ENCODE assay signal across 8 mouse cellular contexts in genomic region chr1:23255925-23256629, GRCm38 (mm10).
A peak's percentile ranks its signal among the peaks of the same experiment; 100 is the strongest.
DNase-seq lines count a peak whose midpoint lies in the region; ATAC-seq and TF ChIP-seq lines count a peak whose summit lies in the region.

No protein-coding gene starts in this region.

- peak; percentile 82; the same call in 1 of the 2 replicates for TF ChIP-seq EP300 in heart, adult 2 months (IDR thresholded peaks at IDR 0.05; ENCODE audit: insufficient read depth, low read depth, low read length)

- TF ChIP-seq CTCF in bone marrow macrophage, adult 2 months (IDR thresholded peaks at IDR 0.05; ENCODE audit: low read depth, low read length), result no peak
- 0 out of 2 replicates have a peak, but pooled peaks have one; percentile 4 for TF ChIP-seq CTCF in heart, adult 2 months (IDR thresholded peaks at IDR 0.05)
- TF ChIP-seq CTCF in kidney, adult 2 months (conservative IDR thresholded peaks at IDR 0.05; ENCODE audit: insufficient read depth, insufficient read length, low read depth, low read length), result no peak

- peak; percentile 99 for ATAC-seq in embryonic facial prominence, embryonic 15.5 days (ENCODE audit: insufficient number of reproducible peaks, low FRiP score, low TSS enrichment, low read depth)
- peak; percentile 100 for ATAC-seq in limb, embryonic 11.5 days (ENCODE audit: insufficient number of reproducible peaks, low FRiP score, low TSS enrichment, low read depth)
- ATAC-seq in midbrain, embryonic 14.5 days (ENCODE audit: low FRiP score, low TSS enrichment), result peak; percentile 98

- H3K4me1 ChIP-seq in bone marrow macrophage, adult 2 months (ENCODE audit: control insufficient read depth, insufficient read depth, low read length), result peaks cover 10% of the 10 kb centered on the region
- H3K4me1 ChIP-seq in embryonic facial prominence, embryonic 15.5 days, result peaks cover 8% of the 10 kb centered on the region
- peaks cover 11% of the 10 kb centered on the region for H3K4me1 ChIP-seq in heart, adult 2 months (ENCODE audit: control insufficient read depth, insufficient read depth, low read length)
- peaks cover 21% of the 10 kb centered on the region for H3K4me1 ChIP-seq in kidney, adult 2 months (ENCODE audit: control insufficient read depth, insufficient read depth, low read length)
- H3K4me1 ChIP-seq in limb, embryonic 11.5 days (ENCODE audit: control insufficient read depth, insufficient read depth, low read length), result peaks cover 3% of the 10 kb centered on the region; the same call in 1 of the 2 replicates
- peaks cover 14% of the 10 kb centered on the region for H3K4me1 ChIP-seq in midbrain, embryonic 14.5 days (ENCODE audit: control insufficient read depth, insufficient read depth, low read length)

- intact Hi-C loops in heart, adult 2 months (cut with DNase I), result loop anchor here (2.0 to 5.0 kb wide), 4 partner anchors 15 to 126 kb away; no protein-coding TSS in a partner anchor

- H3K79me2 ChIP-seq in heart, adult 2 months (replicated peaks; ENCODE audit: control insufficient read depth, insufficient read depth, low read length), result 0 out of 2 replicates have a peak, but pooled peaks cover 1% of the 10 kb centered on the region

- H3K9ac ChIP-seq in embryonic facial prominence, embryonic 15.5 days, result peak overlapping the region; percentile 64
- H3K9ac ChIP-seq in heart, adult 2 months (ENCODE audit: low read depth, low read length), result peak overlapping the region; percentile 99
- peak overlapping the region; percentile 78 for H3K9ac ChIP-seq in limb, embryonic 11.5 days (ENCODE audit: low read length)
- H3K9ac ChIP-seq in midbrain, embryonic 14.5 days (replicated peaks; ENCODE audit: low read length), result peak overlapping the region; percentile 76

- no peaks in the 10 kb centered on the region for H3K36me3 ChIP-seq in embryonic facial prominence, embryonic 15.5 days
- H3K36me3 ChIP-seq in heart, adult 2 months (ENCODE audit: control insufficient read depth, insufficient read depth, low read length), result peaks cover 22% of the 10 kb centered on the region
- H3K36me3 ChIP-seq in kidney, adult 2 months (ENCODE audit: control insufficient read depth, insufficient read depth, low read length), result no peaks in the 10 kb centered on the region
- H3K36me3 ChIP-seq in limb, embryonic 11.5 days (ENCODE audit: control insufficient read depth, insufficient read depth, low read length), result no peaks in the 10 kb centered on the region
- no peaks in the 10 kb centered on the region for H3K36me3 ChIP-seq in midbrain, embryonic 14.5 days (ENCODE audit: control insufficient read depth, insufficient read depth, low read length)

- under 1% methylated on average over 74 of the region's 80 CpGs for WGBS in embryonic facial prominence, embryonic 15.5 days
- under 1% methylated on average over 74 of the region's 80 CpGs for WGBS in heart, adult 2 months
- under 1% methylated on average over 67 of the region's 80 CpGs for WGBS in kidney, adult 2 months
- under 1% methylated on average over 51 of the region's 80 CpGs for WGBS in limb, embryonic 11.5 days
- under 1% methylated on average over 68 of the region's 80 CpGs for WGBS in midbrain, embryonic 14.5 days

- peak; percentile 97 for DNase-seq in 3T3-L1 (ENCODE audit: low read depth, low spot score)
- peak; percentile 96 to 98 for DNase-seq in heart, adult 2 months
- peak; percentile 98 for DNase-seq in kidney, adult 2 months
- peak; percentile 96 for DNase-seq in limb, embryonic 11.5 days (ENCODE audit: low spot score)
- DNase-seq in midbrain, embryonic 14.5 days, result peak; percentile 99
- peak; percentile 90 for DNase-seq in spleen, adult 12 weeks (ENCODE audit: low spot score)

- H3K27ac ChIP-seq in bone marrow macrophage, adult 2 months (ENCODE audit: insufficient read depth, low read depth, low read length), result peak overlapping the region; percentile 55
- peak overlapping the region; percentile 93 for H3K27ac ChIP-seq in embryonic facial prominence, embryonic 15.5 days (replicated peaks)
- H3K27ac ChIP-seq in heart, adult 2 months, result peak overlapping the region; percentile 96
- H3K27ac ChIP-seq in kidney, adult 2 months (ENCODE audit: insufficient read depth, low read depth, low read length), result peak overlapping the region; percentile 95
- peak overlapping the region; percentile 42; the same call in 1 of the 2 replicates for H3K27ac ChIP-seq in limb, embryonic 11.5 days (replicated peaks; ENCODE audit: low read depth, low read length)
- H3K27ac ChIP-seq in midbrain, embryonic 14.5 days (replicated peaks; ENCODE audit: low read depth, low read length), result peak overlapping the region; percentile 92

- TF ChIP-seq POLR2A in bone marrow macrophage, adult 2 months (IDR thresholded peaks at IDR 0.05; ENCODE audit: borderline replicate concordance, low read depth, low read length), result no peak
- TF ChIP-seq POLR2A in heart, adult 2 months (IDR thresholded peaks at IDR 0.05; ENCODE audit: insufficient read depth, low read depth, low read length), result peak; percentile 94
- peak; percentile 82 for TF ChIP-seq POLR2A in kidney, adult 2 months (IDR thresholded peaks at IDR 0.05; ENCODE audit: low read depth, low read length)

- peak overlapping the region; percentile 94 for H3K4me3 ChIP-seq in bone marrow macrophage, adult 2 months (ENCODE audit: insufficient read depth, low read length)
- peak overlapping the region; percentile 67 for H3K4me3 ChIP-seq in embryonic facial prominence, embryonic 15.5 days (replicated peaks)
- peak overlapping the region; percentile 84 for H3K4me3 ChIP-seq in heart, adult 2 months
- H3K4me3 ChIP-seq in kidney, adult 2 months (ENCODE audit: insufficient read depth, low read depth, low read length), result peak overlapping the region; percentile 84
- peak overlapping the region; percentile 64 for H3K4me3 ChIP-seq in limb, embryonic 11.5 days (ENCODE audit: low read depth, low read length)
- peak overlapping the region; percentile 74 for H3K4me3 ChIP-seq in midbrain, embryonic 14.5 days (replicated peaks; ENCODE audit: low read depth, low read length)

- H3K27me3 ChIP-seq in embryonic facial prominence, embryonic 15.5 days, result no peaks in the 10 kb centered on the region
- H3K27me3 ChIP-seq in heart, adult 2 months (ENCODE audit: control insufficient read depth, insufficient read depth, low read length), result no peaks in the 10 kb centered on the region
- no peaks in the 10 kb centered on the region for H3K27me3 ChIP-seq in kidney, adult 2 months (replicated peaks; ENCODE audit: control insufficient read depth, insufficient read depth, low read length)
- H3K27me3 ChIP-seq in limb, embryonic 11.5 days (ENCODE audit: control insufficient read depth, insufficient read depth, low read length), result no peaks in the 10 kb centered on the region
- H3K27me3 ChIP-seq in midbrain, embryonic 14.5 days (ENCODE audit: control insufficient read depth, insufficient read depth, low read length), result no peaks in the 10 kb centered on the region

- peak overlapping the region; percentile 78 for H3K4me2 ChIP-seq in embryonic facial prominence, embryonic 15.5 days (replicated peaks)
- H3K4me2 ChIP-seq in limb, embryonic 11.5 days (ENCODE audit: low read depth, severe bottlenecking), result peak overlapping the region; percentile 42
- peak overlapping the region; percentile 88 for H3K4me2 ChIP-seq in midbrain, embryonic 14.5 days (ENCODE audit: low read length)

- no peaks in the 10 kb centered on the region for H3K9me3 ChIP-seq in embryonic facial prominence, embryonic 15.5 days (replicated peaks)
- H3K9me3 ChIP-seq in limb, embryonic 11.5 days (ENCODE audit: control insufficient read depth, low read length), result no peaks in the 10 kb centered on the region
- H3K9me3 ChIP-seq in midbrain, embryonic 14.5 days (ENCODE audit: control insufficient read depth, low read length), result no peaks in the 10 kb centered on the region

Comparison
In these comparisons a context has a peak if more than half of its experiments do, and no peak if none do; other contexts are left out.
1. Peak in every context shown above with its lines: DNase-seq, ATAC-seq, H3K4me3 ChIP-seq and H3K27ac ChIP-seq.
2. H3K27ac ChIP-seq: peak in every context shown above with its lines; median percentile 96 in heart, adult 2 months; 95 in kidney, adult 2 months; 93 in embryonic facial prominence, embryonic 15.5 days; 92 in midbrain, embryonic 14.5 days; 55 in bone marrow macrophage, adult 2 months; 42 in limb, embryonic 11.5 days.